Mouse (Mus musculus): Measurements from ENCODE around the gene Chn1.

GRCm38 (mm10) chr2:73693045-73693444 is 82.1 kb downstream of the Chn1 start:
- no peak for TF ChIP-seq ZNF384 (IDR thresholded peaks at IDR 0.05; ENCODE audit: low read depth, low read length)
- no peak for TF ChIP-seq CTCF (IDR thresholded peaks at IDR 0.05 in 2 of 3, conservative IDR thresholded peaks at IDR 0.05 in 1 of 3; ENCODE audit: control insufficient read depth in 1 of 3, insufficient read depth in 1 of 3, low read depth in 2 of 3, low read length in 3 of 3, poor library complexity in 1 of 3, severe bottlenecking in 1 of 3)
- TF ChIP-seq POLR2A (IDR thresholded peaks at IDR 0.05; ENCODE audit: control insufficient read depth in 1 of 2, insufficient read depth in 1 of 2, low read depth in 1 of 2, low read length in 2 of 2, poor library complexity in 1 of 2): no peak
- no peak for TF ChIP-seq JUND (IDR thresholded peaks at IDR 0.05; ENCODE audit: low read depth, low read length)
- no peak for TF ChIP-seq ZC3H11A (IDR thresholded peaks at IDR 0.05; ENCODE audit: low read depth, low read length)
- TF ChIP-seq HCFC1 (IDR thresholded peaks at IDR 0.05; ENCODE audit: low read depth, low read length): no peak
- TF ChIP-seq GATA1 (IDR thresholded peaks at IDR 0.05; ENCODE audit: low read depth, low read length): no peak
- TF ChIP-seq E2F4 (IDR thresholded peaks at IDR 0.05; ENCODE audit: borderline replicate concordance, low read depth, low read length): no peak
- TF ChIP-seq TBP (IDR thresholded peaks at IDR 0.05; ENCODE audit: low read depth, low read length): no peak
- TF ChIP-seq BHLHE40 (IDR thresholded peaks at IDR 0.05; ENCODE audit: borderline replicate concordance, low read depth, low read length): no peak
- no peak for TF ChIP-seq POLR2AphosphoS5 (IDR thresholded peaks at IDR 0.05; ENCODE audit: borderline replicate concordance, low read depth, low read length)
- TF ChIP-seq KAT2A (conservative IDR thresholded peaks at IDR 0.05; ENCODE audit: low read depth, low read length): no peak
- no peak for TF ChIP-seq EP300 (IDR thresholded peaks at IDR 0.05; ENCODE audit: low read depth in 1 of 2, low read length in 2 of 2)
- TF ChIP-seq UBTF (IDR thresholded peaks at IDR 0.05; ENCODE audit: borderline replicate concordance, insufficient read depth, low read depth, low read length): no peak

All from MEL (cell line).